Mouse (Mus musculus) kidney, adult 18-20 months (tissue): Measurements from ENCODE around the gene Vmn2r89.
"Not testable (repeated sequence)": the region's sequence is repeated elsewhere in the genome, so short reads cannot be mapped to it uniquely, and the experiment has no call there.

ENCODE experiments used
- DNase-seq: peaks from one replicate; pipeline ENCODE4 v3.0.0; 2021

The Vmn2r89 gene

GRCm38 (mm10) chr14:51451557-51451956, at the start of gene Vmn2r89:
Vmn2r89 (plus strand) TSS chr14:51451857.
- DNase-seq = not testable (repeated sequence)

GRCm38 (mm10) chr14:51410520-51410919, 41.1 kb upstream of the Vmn2r89 start, which contains the start of gene Vmn2r88:
Vmn2r88 (plus strand) TSS chr14:51410820.
- no peak for DNase-seq

- DNase-seq = no peak
Observed at GRCm38 (mm10) chr14:51423885-51424284, 27.8 kb upstream of the Vmn2r89 start.

GRCm38 (mm10) chr14:51430138-51430537, 21.5 kb upstream of the Vmn2r89 start:
- DNase-seq = not testable (repeated sequence)

GRCm38 (mm10) chr14:51434546-51434945, 17.1 kb upstream of the Vmn2r89 start:
- DNase-seq = no peak

- no peak for DNase-seq
Observed at GRCm38 (mm10) chr14:51435020-51435419, 16.6 kb upstream of the Vmn2r89 start.

GRCm38 (mm10) chr14:51438955-51439354, 12.7 kb upstream of the Vmn2r89 start:
- no peak for DNase-seq

- not testable (repeated sequence) for DNase-seq
Observed at GRCm38 (mm10) chr14:51480278-51480677, 28.6 kb downstream of the Vmn2r89 start.

- not testable (repeated sequence) for DNase-seq
Observed at GRCm38 (mm10) chr14:51481332-51482015, 29.8 kb downstream of the Vmn2r89 start.

- DNase-seq = no peak
Observed at GRCm38 (mm10) chr14:51482051-51482715, 30.5 kb downstream of the Vmn2r89 start.

- DNase-seq = not testable (repeated sequence)
Observed at GRCm38 (mm10) chr14:51482971-51483381, 31.3 kb downstream of the Vmn2r89 start.

GRCm38 (mm10) chr14:51483671-51484070, 32.0 kb downstream of the Vmn2r89 start:
- DNase-seq = no peak

GRCm38 (mm10) chr14:51486111-51486510, 34.5 kb downstream of the Vmn2r89 start:
- no peak for DNase-seq

- no peak for DNase-seq
Observed at GRCm38 (mm10) chr14:51495781-51496180, 44.1 kb downstream of the Vmn2r89 start.

GRCm38 (mm10) chr14:51496955-51497354, 45.3 kb downstream of the Vmn2r89 start:
- no peak for DNase-seq

- no peak for DNase-seq
Observed at GRCm38 (mm10) chr14:51497958-51498357, 46.3 kb downstream of the Vmn2r89 start.

GRCm38 (mm10) chr14:51499707-51500275, 48.1 kb downstream of the Vmn2r89 start:
- DNase-seq = no peak

- DNase-seq = no peak
Observed at GRCm38 (mm10) chr14:51500461-51500860, 48.8 kb downstream of the Vmn2r89 start.

GRCm38 (mm10) chr14:51507416-51507815, 55.8 kb downstream of the Vmn2r89 start:
- no peak for DNase-seq
